Mouse (Mus musculus) embryo, embryonic 11.5 days (tissue): ENCODE measurements around the gene Magt1.
"Not testable (repeated sequence)": the region's sequence is repeated elsewhere in the genome, so short reads cannot be mapped to it uniquely, and the experiment has no call there.

ENCODE experiments used
- DNase-seq: peaks from one replicate; pipeline ENCODE4 v3.0.0-alpha.2; 2012; ENCODE audit warnings: low read depth, low spot score

The Magt1 gene

GRCm38 (mm10) chrX:106011465-106012159 is at the start of gene Magt1:
Gene Magt1, minus strand, starts transcription at chrX:106011906.
- DNase-seq = peak; percentile 77

GRCm38 (mm10) chrX:106048191-106048590 is 36.5 kb upstream of the Magt1 start:
- no peak for DNase-seq

GRCm38 (mm10) chrX:106045928-106046327 is 34.2 kb upstream of the Magt1 start:
- DNase-seq = no peak

- peak; percentile 26 for DNase-seq
These were observed 33.7 kb upstream of the Magt1 start for GRCm38 (mm10) chrX:106045455-106045854.

- no peak for DNase-seq
These were observed 32.3 kb upstream of the Magt1 start for GRCm38 (mm10) chrX:106043863-106044617.

GRCm38 (mm10) chrX:106037185-106037752 is 25.6 kb upstream of the Magt1 start:
- DNase-seq = no peak

- DNase-seq = no peak
These were observed 24.0 kb upstream of the Magt1 start for GRCm38 (mm10) chrX:106035727-106036126.

- no peak for DNase-seq
These were observed 19.4 kb upstream of the Magt1 start for GRCm38 (mm10) chrX:106031124-106031523.

- DNase-seq = no peak
These were observed 18.5 kb upstream of the Magt1 start for GRCm38 (mm10) chrX:106030176-106030575.

GRCm38 (mm10) chrX:106027343-106027674 is 15.6 kb upstream of the Magt1 start:
- no peak for DNase-seq

- DNase-seq = peak; percentile 87
These were observed 15.0 kb upstream of the Magt1 start, which contains the start of gene Atp7a for GRCm38 (mm10) chrX:106026418-106027342. Gene Atp7a, plus strand, starts transcription at chrX:106027276.

GRCm38 (mm10) chrX:106017516-106017915 is 5.8 kb upstream of the Magt1 start:
- no peak for DNase-seq

- DNase-seq = no peak
These were observed 5.4 kb upstream of the Magt1 start for GRCm38 (mm10) chrX:106017102-106017501.

- DNase-seq = peak; percentile 78
These were observed 4.0 kb upstream of the Magt1 start, which contains the start of gene Cox7b for GRCm38 (mm10) chrX:106015571-106016322. Gene Cox7b, plus strand, starts transcription at chrX:106015700.

GRCm38 (mm10) chrX:106014741-106015377 is 3.2 kb upstream of the Magt1 start:
- DNase-seq = not testable (repeated sequence)

GRCm38 (mm10) chrX:106013217-106013616 is 1.5 kb upstream of the Magt1 start:
- peak; percentile 20 for DNase-seq

GRCm38 (mm10) chrX:106012559-106012958 is 853 bp upstream of the Magt1 start:
- no peak for DNase-seq

GRCm38 (mm10) chrX:106010762-106011161 is 944 bp downstream of the Magt1 start:
- no peak for DNase-seq

GRCm38 (mm10) chrX:106001605-106002004 is 10.1 kb downstream of the Magt1 start:
- no peak for DNase-seq

- DNase-seq = not testable (repeated sequence)
These were observed 54.6 kb downstream of the Magt1 start for GRCm38 (mm10) chrX:105957091-105957490.
